Mouse (Mus musculus) hindbrain, embryonic 15.5 days (tissue): ENCODE data around the gene Rgs3. TPM values are rescaled to one million over a fixed set of nuclear protein-coding genes. Genes with fewer than 3 reads are reported as not detected.
A peak's percentile ranks its signal among the peaks of the same experiment; 100 is the strongest.

Experiments
- ATAC-seq: fragments of 200-750 bp; cut with Nextera tagmentation; 2 replicates; pipeline ENCODE4 v1.8.0; 2017; ENCODE audit warnings: low read depth, moderate number of reproducible peaks, moderate TSS enrichment; ENCODE audit not compliant: low FRiP score
- H3K27ac ChIP-seq: fragments of 300-500 bp; sonication (generic); replicated peaks from 2 replicates; pipeline ENCODE4 v1.5.1; 2015; ENCODE audit warnings: mild to moderate bottlenecking, inconsistent platforms
- H3K27me3 ChIP-seq: fragments of 300-500 bp; sonication (generic); 2 replicates; pipeline ENCODE4 v1.6.1; 2015; ENCODE audit warnings: control low read depth, inconsistent platforms
- H3K36me3 ChIP-seq: fragments of 300-500 bp; sonication (generic); 2 replicates; pipeline ENCODE4 v1.6.1; 2015; ENCODE audit warnings: control low read depth, inconsistent platforms
- H3K4me1 ChIP-seq: fragments of 300-500 bp; sonication (generic); replicated peaks from 2 replicates; pipeline ENCODE4 v1.6.1; 2015; ENCODE audit warnings: control low read depth, inconsistent platforms
- H3K4me2 ChIP-seq: fragments of 300-500 bp; sonication (generic); 2 replicates; pipeline ENCODE4 v1.6.1; 2015; ENCODE audit warnings: moderate library complexity, mild to moderate bottlenecking, inconsistent platforms
- H3K4me3 ChIP-seq: fragments of 300-500 bp; sonication (generic); 2 replicates; pipeline ENCODE4 v1.5.1; 2015; ENCODE audit warnings: mild to moderate bottlenecking, inconsistent platforms
- H3K9ac ChIP-seq: fragments of 300-500 bp; sonication (generic); 2 replicates; pipeline ENCODE4 v1.6.1; 2015; ENCODE audit warnings: inconsistent platforms
- H3K9me3 ChIP-seq: fragments of 300-500 bp; sonication (generic); 2 replicates; pipeline ENCODE4 v1.6.1; 2016; ENCODE audit warnings: control low read depth, inconsistent platforms
- WGBS: fragments of 180-500 bp; shearing (Covaris S2); methylation state at CpG from one replicate; pipeline ENCODE4 v1.1.7; 2015; 5-methylcytosine and 5-hydroxymethylcytosine counted together
- polyA plus RNA-seq: library from polyadenylated mRNA; unstranded; fragments of >200 nt; fragmentation: Nextera tagmentation; extraction: Ambion mirVana; gene quantifications from 2 replicates; pipeline ENCODE4 v1.2.1, GENCODE M21; 2015

Rgs3 gene
- polyA plus RNA-seq, 1 experiment from 2014 or later: 69.3 TPM

DNA sequence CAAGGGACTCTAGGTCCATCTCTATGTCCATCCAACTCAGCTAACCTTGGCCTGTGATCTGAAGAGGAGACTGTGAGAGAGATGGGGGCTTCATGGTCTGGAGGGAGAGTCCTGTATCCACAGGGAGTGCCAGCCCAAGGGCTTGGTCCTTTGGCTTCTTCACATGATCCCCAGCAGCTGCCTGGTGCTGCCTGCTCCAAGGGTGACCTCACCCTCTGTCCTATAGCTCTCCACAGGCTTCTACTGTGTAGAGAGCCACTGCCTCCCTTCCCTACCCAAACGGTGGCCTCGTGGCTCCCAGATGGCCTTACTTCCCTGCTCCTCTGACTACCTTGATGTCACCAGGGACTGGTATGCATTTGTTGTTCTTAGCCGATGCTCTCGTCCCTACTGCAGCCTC is 92.6 kb downstream of the Rgs3 start:
- no peak for ATAC-seq
- Histone ChIP-seq H3K9me3 (no peaks in the 10 kb centered on the region), H3K4me3 (no peak overlapping the region), H3K27ac (no peak overlapping the region), H3K4me1 (0 out of 2 replicates have a peak, but pooled peaks cover 4% of the 10 kb centered on the region), H3K36me3 (no peaks in the 10 kb centered on the region), H3K9ac (no peak overlapping the region), H3K27me3 (no peaks in the 10 kb centered on the region), H3K4me2 (no peak overlapping the region)
- 74% methylated on average over 4 of the region's 4 CpGs for WGBS

GRCm38 (mm10) chr4:62652921-62653757 is 93.5 kb downstream of the Rgs3 start:
- peak; percentile 32; the same call in 1 of the 2 replicates for ATAC-seq
- Histone ChIP-seq H3K4me3 (no peak overlapping the region), H3K4me2 (no peak overlapping the region), H3K36me3 (no peaks in the 10 kb centered on the region), H3K9me3 (no peaks in the 10 kb centered on the region), H3K27me3 (no peaks in the 10 kb centered on the region), H3K9ac (no peak overlapping the region), H3K4me1 (0 out of 2 replicates have a peak, but pooled peaks cover 4% of the 10 kb centered on the region), H3K27ac (no peak overlapping the region)
- WGBS: 74% methylated on average over 12 of the region's 12 CpGs

DNA sequence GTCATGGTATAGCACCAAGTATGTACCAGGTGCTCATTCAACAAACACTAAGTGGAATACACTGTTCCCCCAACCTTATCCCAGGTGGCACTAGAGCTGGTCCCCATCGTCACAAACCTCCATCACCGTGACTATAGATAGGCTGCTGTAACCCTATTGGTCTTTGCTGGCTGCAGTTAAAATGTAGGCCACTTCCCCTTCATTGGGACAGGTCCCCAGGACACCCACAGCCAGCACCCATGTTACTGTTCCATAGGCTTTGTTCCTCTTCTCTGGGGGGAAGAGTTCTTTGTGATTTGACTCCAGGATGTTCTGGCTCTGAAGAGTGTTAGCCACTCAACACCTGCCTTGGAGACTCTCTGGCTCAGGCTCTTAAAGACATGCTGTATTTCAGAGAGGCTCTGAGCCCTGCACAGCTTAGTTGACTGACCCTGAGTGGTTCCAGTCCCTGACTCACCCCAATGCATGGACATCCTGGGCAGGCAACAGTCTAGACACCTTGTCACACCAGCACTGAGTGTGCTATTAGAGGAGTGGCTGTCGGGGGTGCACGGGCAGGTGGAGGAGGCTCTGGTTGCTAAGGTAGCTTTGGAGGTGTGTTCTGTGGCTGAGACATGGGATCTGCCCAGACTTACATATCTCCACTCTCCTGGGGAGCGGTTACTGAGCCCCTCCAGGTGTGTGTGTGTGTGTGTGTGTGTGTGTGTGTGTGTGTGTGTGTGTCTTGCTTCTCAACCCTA is 94.4 kb downstream of the Rgs3 start:
- ATAC-seq: no peak
- Histone ChIP-seq H3K27ac (no peak overlapping the region), H3K9ac (no peak overlapping the region), H3K4me3 (no peak overlapping the region), H3K4me2 (no peak overlapping the region), H3K36me3 (no peaks in the 10 kb centered on the region), H3K4me1 (peaks cover 8% of the 10 kb centered on the region), H3K27me3 (no peaks in the 10 kb centered on the region), H3K9me3 (no peaks in the 10 kb centered on the region)
- 91% methylated on average over 5 of the region's 5 CpGs for WGBS

- Histone ChIP-seq H3K4me2 (no peak overlapping the region), H3K27me3 (no peaks in the 10 kb centered on the region), H3K36me3 (no peaks in the 10 kb centered on the region), H3K4me3 (no peak overlapping the region), H3K9me3 (no peaks in the 10 kb centered on the region), H3K4me1 (peaks cover 43% of the 10 kb centered on the region), H3K9ac (no peak overlapping the region), H3K27ac (no peak overlapping the region)
- 18% methylated on average over 15 of the region's 15 CpGs for WGBS
- no peak for ATAC-seq
These were observed 99.6 kb downstream of the Rgs3 start for GRCm38 (mm10) chr4:62659264-62659663.

DNA sequence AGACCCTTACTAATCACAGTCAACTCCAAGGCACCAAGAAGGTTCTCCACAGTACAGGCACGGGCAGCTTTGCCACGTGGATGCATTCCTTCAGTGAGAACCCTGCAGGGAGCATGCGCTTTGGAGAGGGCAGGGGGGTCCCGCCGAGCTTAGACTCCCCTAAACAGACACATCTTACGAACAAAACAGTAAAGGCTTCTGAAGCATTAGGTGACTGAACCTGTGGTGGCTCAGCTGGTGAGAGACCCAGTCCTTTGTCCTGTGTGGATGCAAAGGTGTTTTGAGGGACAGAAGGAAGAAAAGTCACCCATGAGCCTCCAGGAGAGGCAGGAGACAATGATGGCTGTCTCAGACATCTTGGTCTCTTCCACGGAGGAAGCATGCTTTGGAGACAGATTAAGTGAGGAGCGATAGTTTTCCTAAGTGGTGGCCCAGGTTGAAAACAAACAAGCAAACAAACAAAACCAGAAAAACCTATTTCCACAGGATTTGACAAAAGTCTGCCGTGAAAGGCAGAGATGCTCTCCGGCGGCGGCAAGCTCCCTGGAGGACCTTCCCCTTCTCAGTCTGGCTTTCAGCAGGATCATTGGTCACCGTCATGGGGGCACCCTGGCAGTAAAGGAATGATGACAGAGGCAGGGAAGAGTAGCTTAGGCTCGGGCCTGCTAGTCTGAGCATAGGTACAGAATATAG is 100.4 kb downstream of the Rgs3 start:
- no peaks in the 10 kb centered on the region for H3K27me3 ChIP-seq
- H3K4me1 ChIP-seq: peaks cover 43% of the 10 kb centered on the region
- peak; percentile 12; the same call in 1 of the 2 replicates for ATAC-seq
- no peaks in the 10 kb centered on the region for H3K9me3 ChIP-seq
- H3K27ac ChIP-seq: peak overlapping the region; percentile 36; the same call in 1 of the 2 replicates
- no peak overlapping the region for H3K4me3 ChIP-seq
- H3K36me3 ChIP-seq: no peaks in the 10 kb centered on the region
- H3K4me2 ChIP-seq: no peak overlapping the region
- WGBS: 14% methylated on average over 14 of the region's 14 CpGs
- no peak overlapping the region for H3K9ac ChIP-seq

DNA sequence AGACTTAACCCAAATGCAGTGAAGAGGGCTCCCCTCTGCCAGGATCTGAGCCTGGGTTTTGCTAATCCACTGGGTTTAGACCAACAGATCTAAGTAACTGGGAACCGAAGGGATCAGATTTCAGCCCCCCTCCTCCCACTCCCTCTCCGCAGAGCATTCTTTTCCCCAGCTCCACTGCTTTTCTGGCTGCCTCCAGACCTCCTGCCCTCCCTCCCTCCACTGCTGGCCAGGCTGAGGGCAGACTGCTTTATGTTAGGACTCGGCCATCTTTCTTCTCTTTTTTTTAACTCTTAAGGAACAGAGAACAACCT is 100.9 kb downstream of the Rgs3 start:
- 2% methylated on average over 3 of the region's 3 CpGs for WGBS
- no peaks in the 10 kb centered on the region for H3K36me3 ChIP-seq
- H3K27ac ChIP-seq: peak overlapping the region; percentile 36
- no peaks in the 10 kb centered on the region for H3K9me3 ChIP-seq
- peaks cover 43% of the 10 kb centered on the region for H3K4me1 ChIP-seq
- H3K27me3 ChIP-seq: no peaks in the 10 kb centered on the region
- H3K4me2 ChIP-seq: no peak overlapping the region
- peak; percentile 49; the same call in 1 of the 2 replicates for ATAC-seq
- H3K4me3 ChIP-seq: no peak overlapping the region
- H3K9ac ChIP-seq: no peak overlapping the region

DNA sequence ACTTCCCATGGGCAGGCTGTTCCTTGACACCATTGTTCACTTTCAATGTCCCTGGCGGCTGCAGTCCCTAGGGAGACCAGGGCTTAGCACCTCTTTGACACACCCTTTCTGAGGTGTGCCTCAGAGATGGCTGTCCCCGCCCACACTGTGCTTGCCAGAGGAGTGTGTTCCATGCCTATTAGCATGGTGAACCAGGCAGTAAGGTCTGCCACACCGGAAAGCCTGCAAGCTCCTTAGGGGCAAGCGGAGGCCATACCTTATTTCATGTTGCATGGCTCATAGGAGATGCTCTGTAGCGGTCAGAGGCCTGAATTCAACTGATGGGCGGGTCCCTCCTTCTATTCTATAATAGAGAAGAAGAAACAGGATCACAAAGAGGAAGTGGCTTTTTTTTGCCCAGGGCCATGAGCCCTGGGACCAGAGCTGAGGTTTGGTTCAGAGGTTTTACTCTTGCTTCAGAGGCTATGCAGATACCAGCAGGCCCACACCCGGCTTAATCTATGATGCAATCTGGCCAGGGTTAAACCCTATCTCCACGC is 101.7 kb downstream of the Rgs3 start:
- H3K9me3 ChIP-seq: no peaks in the 10 kb centered on the region
- ATAC-seq: no peak
- 75% methylated on average over 8 of the region's 8 CpGs for WGBS

GRCm38 (mm10) chr4:62663348-62663747 is 103.7 kb downstream of the Rgs3 start:
- H3K27me3 ChIP-seq: no peaks in the 10 kb centered on the region
- WGBS: 19% methylated on average over 6 of the region's 6 CpGs
- H3K27ac ChIP-seq: peak overlapping the region; percentile 61
- no peaks in the 10 kb centered on the region for H3K9me3 ChIP-seq
- 0 out of 2 replicates have a peak overlapping the region, but pooled peaks have one; percentile 1 for H3K4me2 ChIP-seq
- no peak overlapping the region for H3K9ac ChIP-seq
- no peak overlapping the region for H3K4me3 ChIP-seq
- peaks cover 43% of the 10 kb centered on the region for H3K4me1 ChIP-seq
- ATAC-seq: peak; percentile 80
- no peaks in the 10 kb centered on the region for H3K36me3 ChIP-seq

More for the DNA sequence above, 101.7 kb downstream of the Rgs3 start:
- Histone ChIP-seq H3K36me3 (no peaks in the 10 kb centered on the region), H3K27ac (no peak overlapping the region), H3K4me2 (no peak overlapping the region), H3K27me3 (no peaks in the 10 kb centered on the region), H3K9ac (no peak overlapping the region), H3K4me3 (no peak overlapping the region), H3K4me1 (peaks cover 43% of the 10 kb centered on the region)

GRCm38 (mm10) chr4:62665842-62666241 is 106.2 kb downstream of the Rgs3 start:
- Histone ChIP-seq H3K4me2 (no peak overlapping the region), H3K9ac (no peak overlapping the region), H3K4me3 (no peak overlapping the region), H3K36me3 (no peaks in the 10 kb centered on the region), H3K27me3 (no peaks in the 10 kb centered on the region), H3K27ac (no peak overlapping the region), H3K4me1 (peaks cover 31% of the 10 kb centered on the region), H3K9me3 (no peaks in the 10 kb centered on the region)
- WGBS: 69% methylated on average over 2 of the region's 2 CpGs
- no peak for ATAC-seq

GRCm38 (mm10) chr4:62668666-62669065 is 109.0 kb downstream of the Rgs3 start:
- H3K4me2 ChIP-seq: no peak overlapping the region
- ATAC-seq: no peak
- H3K27ac ChIP-seq: no peak overlapping the region
- no peaks in the 10 kb centered on the region for H3K36me3 ChIP-seq
- 92% methylated on average over 8 of the region's 8 CpGs for WGBS
- no peak overlapping the region for H3K4me3 ChIP-seq
- no peak overlapping the region for H3K9ac ChIP-seq
- no peaks in the 10 kb centered on the region for H3K9me3 ChIP-seq
- H3K27me3 ChIP-seq: no peaks in the 10 kb centered on the region
- peaks cover 24% of the 10 kb centered on the region for H3K4me1 ChIP-seq

DNA sequence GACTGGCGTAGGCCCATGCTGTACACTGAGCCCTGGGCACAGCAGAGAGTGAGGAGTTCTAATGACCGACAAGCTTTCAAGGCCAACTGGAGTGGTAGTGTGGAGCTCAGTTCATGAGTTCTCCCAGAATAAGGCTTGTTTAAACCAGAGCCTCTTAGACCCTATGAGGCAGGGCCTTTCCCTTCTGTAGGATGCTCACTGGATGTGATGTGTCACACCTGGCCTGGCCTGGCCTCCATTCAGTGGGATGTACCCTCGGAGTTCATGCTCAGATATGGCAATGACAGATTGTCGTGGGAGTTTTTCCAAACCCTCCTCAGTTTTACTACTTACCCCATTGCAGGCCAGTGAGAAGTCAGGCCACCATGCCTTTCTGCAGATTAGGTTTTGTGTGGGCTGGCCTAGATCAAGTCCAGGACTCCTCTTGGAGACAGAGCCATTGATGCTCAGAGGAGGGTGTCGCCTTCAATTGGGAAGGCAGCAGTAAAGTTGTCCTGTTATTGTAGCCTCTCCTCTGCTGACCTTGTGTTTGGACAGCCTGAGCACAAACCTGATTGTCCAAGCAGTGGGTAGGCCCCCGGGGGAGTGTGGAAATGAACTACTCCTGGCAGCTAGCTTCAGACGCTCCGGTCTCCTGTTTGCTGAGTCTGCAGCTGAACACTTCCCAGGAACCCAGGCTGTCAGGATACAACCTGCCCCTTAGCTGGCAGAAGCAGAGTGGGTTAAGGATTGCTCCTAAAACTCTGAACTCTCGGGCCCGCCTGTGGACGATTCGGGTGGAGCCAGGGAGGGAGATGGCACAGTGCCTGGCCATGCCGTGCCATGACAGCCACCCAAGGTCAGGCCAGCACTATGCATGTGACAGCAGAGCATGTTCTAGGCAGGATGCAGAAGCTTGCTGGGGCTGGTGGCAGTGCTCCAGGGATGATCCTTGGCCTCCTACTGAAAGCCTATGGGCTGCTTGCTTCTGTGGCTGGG is 109.7 kb downstream of the Rgs3 start:
- WGBS: 76% methylated on average over 13 of the region's 13 CpGs
- H3K9me3 ChIP-seq: no peaks in the 10 kb centered on the region
- no peak for ATAC-seq
- no peaks in the 10 kb centered on the region for H3K27me3 ChIP-seq
- no peak overlapping the region for H3K9ac ChIP-seq
- H3K4me2 ChIP-seq: no peak overlapping the region
- peaks cover 20% of the 10 kb centered on the region for H3K4me1 ChIP-seq
- H3K36me3 ChIP-seq: no peaks in the 10 kb centered on the region
- H3K4me3 ChIP-seq: no peak overlapping the region
- no peak overlapping the region for H3K27ac ChIP-seq
